Mouse (Mus musculus) CH12.LX (cell line): ENCODE measurements around the gene Rhob. TPM values are rescaled to one million over a fixed set of nuclear protein-coding genes. Genes with fewer than 3 reads are reported as not detected.

Experiments used
- DNase-seq: peaks from one replicate; pipeline ENCODE4 v3.0.0-alpha.2; 2013; ENCODE audit errors: extremely low read depth
- H3K27ac ChIP-seq: 2 replicates; pipeline ENCODE4 v1.5.1; 2012; ENCODE audit warnings: low read depth, mild to moderate bottlenecking, control low read depth, moderate library complexity; ENCODE audit not compliant: insufficient read depth
- H3K27me3 ChIP-seq: replicated peaks from 2 replicates; pipeline ENCODE3; 2012; ENCODE audit warnings: inconsistent platforms
- H3K36me3 ChIP-seq, 2 experiments: replicated peaks in 1 of 2; 2 replicates each; pipeline versions ENCODE3 to v1.6.1; 2012; ENCODE audit warnings: inconsistent platforms in 1 of 2, low read length in 1 of 2, mild to moderate bottlenecking in 1 of 2, mixed read lengths in 1 of 2, moderate library complexity in 1 of 2; ENCODE audit not compliant: control insufficient read depth in 1 of 2, insufficient read depth in 1 of 2
- H3K4me1 ChIP-seq, 2 experiments: 2 replicates each; pipeline ENCODE4 v1.6.1; 2012; ENCODE audit warnings: inconsistent platforms in 1 of 2, moderate library complexity in 1 of 2; ENCODE audit not compliant: insufficient read depth in 2 of 2, control insufficient read depth in 1 of 2
- H3K4me2 ChIP-seq: 2 replicates; pipeline ENCODE4 v1.6.1; 2012; ENCODE audit warnings: low read depth, mild to moderate bottlenecking, control low read depth; ENCODE audit not compliant: poor library complexity, insufficient read depth, severe bottlenecking
- H3K4me3 ChIP-seq, 3 experiments: fragments of 150-350 bp in 1 of 3; sonication (generic) in 1 of 3; replicated peaks in 1 of 3; 2 replicates each; pipeline versions ENCODE3 to v1.5.1; 2011 to 2012; ENCODE audit warnings: low read depth in 2 of 3, low read length in 2 of 3, mild to moderate bottlenecking in 2 of 3, moderate library complexity in 2 of 3, control low read depth in 1 of 3, improper control_type of control experiment in 1 of 3, inconsistent platforms in 1 of 3, mixed read lengths in 1 of 3; ENCODE audit not compliant: poor library complexity in 1 of 3
- H3K79me2 ChIP-seq: replicated peaks from 2 replicates; pipeline ENCODE4 v1.6.1; 2012; ENCODE audit warnings: mild to moderate bottlenecking, moderate library complexity; ENCODE audit not compliant: control insufficient read depth, poor library complexity, insufficient read depth, severe bottlenecking; ENCODE audit errors: extremely low read depth
- H3K9ac ChIP-seq: 2 replicates; pipeline ENCODE4 v1.6.1; 2012; ENCODE audit warnings: low read depth, mild to moderate bottlenecking, control low read depth, moderate library complexity; ENCODE audit not compliant: insufficient read depth
- H3K9me3 ChIP-seq: replicated peaks from 2 replicates; pipeline ENCODE3; 2012; ENCODE audit warnings: low read length, inconsistent platforms, mixed read lengths
- CHD1 ChIP-seq: IDR thresholded peaks from 2 replicates; pipeline ENCODE4 v1.6.1; 2012; ENCODE audit warnings: low read depth, low read length, improper control_type of control experiment, inconsistent platforms
- CHD2 ChIP-seq: IDR thresholded peaks from 2 replicates; pipeline ENCODE4 v1.6.1; 2011; ENCODE audit warnings: low read length, improper control_type of control experiment
- EP300 ChIP-seq: IDR thresholded peaks from 2 replicates; pipeline ENCODE4 v1.6.1; 2011; ENCODE audit warnings: low read length, improper control_type of control experiment
- JUN ChIP-seq: IDR thresholded peaks from 2 replicates; pipeline ENCODE4 v1.6.1; 2011; ENCODE audit warnings: low read depth, mild to moderate bottlenecking, low read length, improper control_type of control experiment, moderate library complexity; ENCODE audit not compliant: insufficient read depth
- MAFK ChIP-seq: IDR thresholded peaks from 2 replicates; pipeline ENCODE4 v1.6.1; 2011; ENCODE audit warnings: low read length, improper control_type of control experiment; ENCODE audit not compliant: insufficient replicate concordance
- MAZ ChIP-seq: IDR thresholded peaks from 2 replicates; pipeline ENCODE4 v1.6.1; 2012; ENCODE audit warnings: low read depth, mild to moderate bottlenecking, inconsistent platforms, low read length, improper control_type of control experiment, moderate library complexity
- MXI1 ChIP-seq: IDR thresholded peaks from 2 replicates; pipeline ENCODE4 v1.6.1; 2011; ENCODE audit warnings: mild to moderate bottlenecking, low read depth, low read length, improper control_type of control experiment
- NRF1 ChIP-seq: IDR thresholded peaks from 2 replicates; pipeline ENCODE4 v1.6.1; 2014; ENCODE audit warnings: low read depth, mild to moderate bottlenecking, inconsistent platforms, low read length, improper control_type of control experiment, moderate library complexity
- POLR2AphosphoS2 ChIP-seq: IDR thresholded peaks from 2 replicates; pipeline ENCODE4 v1.6.1; 2011; ENCODE audit warnings: low read depth, low read length, improper control_type of control experiment
- RAD21 ChIP-seq: IDR thresholded peaks from 2 replicates; pipeline ENCODE4 v1.6.1; 2011; ENCODE audit warnings: low read depth, mild to moderate bottlenecking, low read length, improper control_type of control experiment, moderate library complexity
- RCOR1 ChIP-seq: conservative IDR thresholded peaks from 2 replicates; pipeline ENCODE4 v1.6.1; 2012; ENCODE audit warnings: low read depth, mild to moderate bottlenecking, inconsistent platforms, low read length, improper control_type of control experiment
- SMC3 ChIP-seq: IDR thresholded peaks from 2 replicates; pipeline ENCODE4 v1.6.1; 2011; ENCODE audit warnings: low read depth, low read length, improper control_type of control experiment
- TCF12 ChIP-seq: IDR thresholded peaks from 2 replicates; pipeline ENCODE4 v1.6.1; 2014; ENCODE audit warnings: low read depth, mild to moderate bottlenecking, inconsistent platforms, low read length, improper control_type of control experiment
- UBTF ChIP-seq: IDR thresholded peaks from 2 replicates; pipeline ENCODE4 v1.6.1; 2012; ENCODE audit warnings: low read depth, mild to moderate bottlenecking, inconsistent platforms, low read length, improper control_type of control experiment, moderate library complexity
- USF2 ChIP-seq: conservative IDR thresholded peaks from 2 replicates; pipeline ENCODE4 v1.6.1; 2011; ENCODE audit warnings: low read depth, low read length, improper control_type of control experiment
- ZMIZ1 ChIP-seq: IDR thresholded peaks from 2 replicates; pipeline ENCODE4 v1.6.1; 2012; ENCODE audit warnings: low read depth, mild to moderate bottlenecking, inconsistent platforms, low read length, improper control_type of control experiment
- dilution Hi-C: fragments of 300-500 bp; cut with MboI; formaldehyde crosslinking; loops from 2 replicates; pipeline ENCODE4 v1.14.3; 2020; ENCODE audit warnings: low sequenced_read_pairs; ENCODE audit not compliant: extremely low pct_unique_long_range_greater_than_20kb, extremely low pct_ligation_motif_present
- in situ Hi-C: fragments of 300-500 bp; cut with MboI; formaldehyde crosslinking; loops from 3 replicates; pipeline ENCODE4 v1.14.3; 2019; ENCODE audit warnings: low sequenced_read_pairs, low pct_ligation_motif_present, low pct_unique_long_range_greater_than_20kb, mixed read lengths
- polyA plus RNA-seq: library from polyadenylated mRNA; unstranded; fragments of >175 nt; gene quantifications from 2 replicates; pipeline ENCODE4 v1.2.1, GENCODE M21; 2012; ENCODE audit warnings: low read depth; ENCODE audit not compliant: insufficient read length
- total RNA-seq, 2 experiments: library from RNA; depleted of rRNA; stranded (reverse); fragments of 300-350 nt in 1 of 2; fragments of >200 nt in 1 of 2; gene quantifications; 2 replicates each; pipeline ENCODE4 v1.2.3; 2012 to 2014

Rhob gene
- total and polyA plus RNA-seq, 3 experiments, result 42.1 to 54.1 (median 52.9) TPM

GRCm38 (mm10) chr12:8501571-8502305, 1.9 kb upstream of the Rhob start:
- Histone ChIP-seq H3K27ac (no peak overlapping the region), H3K27me3 (no peaks in the 10 kb centered on the region), H3K79me2 (peaks cover 15% of the 10 kb centered on the region), H3K36me3 (peaks cover 0 to 7% of the 10 kb centered on the region in 2 experiments), H3K4me2 (no peak overlapping the region), H3K9me3 (no peaks in the 10 kb centered on the region), H3K9ac (no peak overlapping the region), H3K4me3 (no peak overlapping the region)
- in situ Hi-C loops, result loop anchor here (5.0 kb wide), 1 partner anchor 179 kb away; no protein-coding TSS in a partner anchor
- dilution Hi-C loops, result no loop called here
- TF ChIP-seq USF2 (no peak), SMC3 (no peak), CHD2 (no peak), JUN (no peak), POLR2AphosphoS2 (no peak), TCF12 (no peak), NRF1 (no peak), MAFK (no peak), UBTF (no peak), RAD21 (no peak; the same call in 1 of the 2 replicates), EP300 (no peak), ZMIZ1 (no peak), CHD1 (no peak), MXI1 (no peak), MAZ (no peak)
- TF ChIP-seq, all 38 proteins: peak for 0
- peaks cover 4 to 25% of the 10 kb centered on the region in 2 experiments for H3K4me1 ChIP-seq
- no peak for DNase-seq

GRCm38 (mm10) chr12:8500597-8501570, 1.1 kb upstream of the Rhob start:
- DNase-seq, result no peak
- Histone ChIP-seq H3K4me3 (peak overlapping the region; percentile 49 to 76 (median 76)), H3K79me2 (peaks cover 15% of the 10 kb centered on the region), H3K27me3 (no peaks in the 10 kb centered on the region), H3K4me2 (peak overlapping the region; percentile 83), H3K36me3 (peaks cover 0 to 7% of the 10 kb centered on the region in 2 experiments), H3K9ac (peak overlapping the region; percentile 78), H3K9me3 (no peaks in the 10 kb centered on the region), H3K4me1 (peaks cover 4 to 33% of the 10 kb centered on the region in 2 experiments), H3K27ac (peak overlapping the region; percentile 47)
- TF ChIP-seq MXI1, result no peak
- TF ChIP-seq RCOR1, result no peak
- in situ Hi-C loops, result loop anchor here (5.0 kb wide), 1 partner anchor 179 kb away; no protein-coding TSS in a partner anchor
- dilution Hi-C loops, result no loop called here
